Mouse (Mus musculus): ENCODE data around the gene Mad2l1bp. TPM values are rescaled to one million over a fixed set of nuclear protein-coding genes. Genes with fewer than 3 reads are reported as not detected.

Mad2l1bp gene
- polyA plus RNA-seq, 1 experiment from 2014 or later: 21.3 TPM

DNA sequence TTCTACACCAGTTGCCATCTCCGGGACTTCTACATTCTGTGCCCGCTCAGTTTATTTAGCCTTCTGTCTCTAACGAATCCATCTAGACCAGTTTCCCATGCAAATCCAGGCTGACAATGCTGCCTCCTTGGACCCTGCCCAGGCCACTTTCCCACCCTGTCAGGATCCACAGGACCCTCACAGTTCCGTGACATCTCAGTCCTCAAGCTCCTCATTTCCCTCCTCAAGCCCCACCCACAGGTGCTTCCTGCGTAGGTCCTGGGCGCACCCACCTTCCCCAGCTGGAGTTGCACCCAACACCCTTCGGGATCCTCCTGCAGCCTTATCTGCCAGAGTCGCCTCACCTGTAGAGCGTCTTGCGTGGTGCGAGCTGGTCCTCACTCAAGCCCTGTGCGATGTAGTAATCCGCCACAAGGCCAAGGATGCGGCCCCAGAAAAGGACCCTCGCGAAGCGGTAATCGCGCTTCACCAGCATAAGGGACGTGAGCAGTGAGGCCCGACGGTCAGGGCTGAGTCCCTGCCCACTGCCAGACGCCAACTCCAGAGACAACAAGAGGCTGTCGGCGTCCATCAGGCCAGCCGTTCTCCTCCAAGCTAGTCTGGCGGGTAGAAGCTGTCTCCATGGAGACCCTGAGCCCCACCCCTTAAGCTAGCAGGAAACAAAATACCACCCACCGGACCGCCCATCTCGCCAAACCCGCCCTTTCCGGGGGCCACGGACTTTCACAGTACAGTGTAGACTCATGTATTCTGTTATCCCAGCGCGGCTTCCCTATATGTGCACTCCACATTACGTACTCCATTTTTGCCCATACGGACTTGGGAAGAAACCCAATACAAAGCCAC is 9.6 kb downstream of the Mad2l1bp start, which contains the start of gene Rsph9:
TSS of gene Rsph9 (minus strand) at position 639 of the 846 bp plus-strand sequence.
- 5% methylated on average over 37 of the region's 37 CpGs for WGBS
- Histone ChIP-seq H3K27ac (peak within 1 kb of the TSS; percentile 62), H3K27me3 (replicated peaks) (no peaks in the 10 kb centered on the region), H3K4me2 (peak within 1 kb of the TSS; percentile 61), H3K4me1 (peaks cover 14% of the 10 kb centered on the region; the same call in 1 of the 2 replicates), H3K36me3 (replicated peaks) (peaks cover 8% of the 10 kb centered on the region), H3K9me3 (no peaks in the 10 kb centered on the region), H3K4me3 (peak within 1 kb of the TSS; percentile 50), H3K9ac (peak within 1 kb of the TSS; percentile 47)
- ATAC-seq (replicated peaks): peak; percentile 96

DNA sequence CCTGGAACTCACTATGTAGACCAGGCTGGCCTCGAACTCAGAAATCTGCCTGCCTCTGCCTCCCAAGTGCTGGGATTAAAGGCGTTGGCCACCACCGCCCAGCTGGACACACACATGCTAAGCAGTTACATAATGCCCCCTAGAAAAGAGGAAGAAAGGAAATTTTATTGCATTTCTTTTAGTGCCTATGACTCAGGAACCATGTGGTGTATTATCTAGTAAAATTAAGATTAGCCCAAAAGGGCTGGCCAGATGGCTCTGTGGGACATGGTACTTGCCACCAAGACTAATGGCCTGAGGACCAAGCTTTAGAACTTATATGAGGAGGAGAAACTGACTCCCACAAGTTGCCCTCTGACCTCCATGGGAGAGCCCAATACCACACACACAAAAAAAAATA is 13.5 kb downstream of the Mad2l1bp start:
- Histone ChIP-seq H3K9ac (no peak overlapping the region), H3K27ac (no peak overlapping the region), H3K9me3 (no peaks in the 10 kb centered on the region), H3K4me1 (peaks cover 14% of the 10 kb centered on the region; the same call in 1 of the 2 replicates), H3K27me3 (replicated peaks) (no peaks in the 10 kb centered on the region), H3K4me3 (no peak overlapping the region), H3K4me2 (no peak overlapping the region), H3K36me3 (replicated peaks) (no peaks in the 10 kb centered on the region)
- no peak for ATAC-seq (replicated peaks)
- WGBS: 95% methylated on average over 3 of the region's 3 CpGs

DNA sequence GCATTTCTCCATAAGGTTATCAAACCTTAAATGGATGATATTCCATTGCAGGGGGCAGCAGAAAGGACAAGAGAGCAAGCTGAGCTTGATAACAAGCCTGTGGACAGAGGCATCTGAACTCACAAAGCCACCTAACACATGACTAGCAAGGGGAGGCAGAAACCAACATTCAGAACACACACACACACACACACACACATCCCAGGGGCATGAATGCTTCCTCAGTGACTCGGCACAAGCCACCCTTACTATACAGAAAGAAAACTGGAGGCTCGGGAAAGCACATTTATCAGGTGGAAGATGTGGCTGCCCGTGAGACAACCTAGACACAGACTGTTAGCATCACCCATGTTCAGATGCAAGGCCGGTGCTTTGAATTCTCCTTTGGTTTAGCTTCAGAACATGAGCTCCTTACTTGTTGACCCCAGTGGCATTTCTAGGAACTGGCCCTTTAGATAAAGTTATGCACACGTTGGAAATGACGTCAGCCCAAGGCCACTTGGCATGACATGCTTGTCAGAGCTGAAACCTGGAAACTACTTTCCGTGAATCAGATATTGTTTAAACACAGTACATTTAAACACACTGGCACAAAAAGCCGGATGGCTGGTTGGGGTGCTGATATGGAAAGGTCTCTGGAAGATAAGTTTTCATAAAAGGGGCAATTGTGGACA is 14.7 kb downstream of the Mad2l1bp start:
- no peak overlapping the region for H3K27ac ChIP-seq
- H3K9ac ChIP-seq: no peak overlapping the region
- no peak for ATAC-seq (replicated peaks)
- H3K27me3 ChIP-seq (replicated peaks): no peaks in the 10 kb centered on the region
- peaks cover 6% of the 10 kb centered on the region; the same call in 1 of the 2 replicates for H3K4me1 ChIP-seq
- 84% methylated on average over 8 of the region's 8 CpGs for WGBS
- no peaks in the 10 kb centered on the region for H3K9me3 ChIP-seq
- H3K4me3 ChIP-seq: no peak overlapping the region
- no peaks in the 10 kb centered on the region for H3K36me3 ChIP-seq (replicated peaks)
- no peak overlapping the region for H3K4me2 ChIP-seq

DNA sequence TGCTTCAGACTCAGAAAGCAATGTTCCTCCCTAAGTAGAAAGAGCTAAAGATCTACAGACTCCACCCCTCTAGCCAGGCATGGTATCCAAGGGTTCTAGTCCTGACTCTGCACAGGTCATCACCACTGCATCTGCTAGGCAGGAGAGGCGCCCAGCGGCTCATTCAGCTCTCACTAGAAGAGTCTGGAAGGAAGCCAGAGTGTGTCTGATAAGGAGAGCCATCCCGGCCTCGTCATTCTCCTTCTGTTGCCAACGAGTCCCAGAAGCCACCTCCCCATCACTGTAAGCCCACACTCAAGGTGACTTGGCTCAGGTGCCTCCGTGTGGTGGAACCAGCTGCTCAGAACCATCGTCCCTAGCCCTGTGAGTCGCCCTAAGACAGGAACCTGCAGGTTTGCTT is 20.5 kb downstream of the Mad2l1bp start:
- H3K27me3 ChIP-seq (replicated peaks): no peaks in the 10 kb centered on the region
- no peak overlapping the region for H3K27ac ChIP-seq
- ATAC-seq (replicated peaks): no peak
- WGBS: 75% methylated on average over 8 of the region's 8 CpGs
- H3K4me1 ChIP-seq: peaks cover 5% of the 10 kb centered on the region; the same call in 1 of the 2 replicates
- peaks cover 17% of the 10 kb centered on the region for H3K36me3 ChIP-seq (replicated peaks)
- H3K4me2 ChIP-seq: no peak overlapping the region
- H3K9ac ChIP-seq: no peak overlapping the region
- H3K9me3 ChIP-seq: no peaks in the 10 kb centered on the region
- no peak overlapping the region for H3K4me3 ChIP-seq

DNA sequence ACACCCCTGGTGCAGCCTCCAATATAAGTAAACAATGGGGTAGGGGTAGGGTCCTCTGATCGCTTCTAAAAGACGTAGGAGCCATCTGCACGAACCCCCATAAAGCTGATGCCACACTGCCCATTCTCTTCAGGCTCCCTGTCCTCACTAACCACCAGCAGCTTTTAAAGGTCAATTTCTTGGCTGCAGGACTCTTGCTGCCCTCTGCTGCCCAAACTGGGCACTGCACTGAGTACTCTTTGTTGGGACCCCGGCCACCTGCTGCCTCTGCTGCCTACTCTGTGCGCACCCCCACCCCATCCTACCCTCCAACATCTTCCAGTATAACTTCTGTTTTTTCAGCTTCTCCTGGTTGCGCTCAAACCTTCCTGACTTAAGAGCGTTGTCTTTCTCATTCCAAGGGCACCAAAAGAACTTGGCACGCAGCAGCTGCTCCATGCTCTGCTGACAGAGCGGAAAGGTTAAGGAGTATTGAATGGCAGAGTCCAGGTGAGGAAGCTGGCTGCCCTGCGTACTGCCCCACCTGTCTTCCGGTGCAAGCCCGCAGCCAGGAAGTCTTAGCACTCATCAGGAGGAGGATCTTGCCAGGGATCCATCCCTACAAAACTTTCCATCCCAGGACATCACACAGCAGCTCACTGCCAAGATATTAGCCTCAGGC is 21.2 kb downstream of the Mad2l1bp start:
- WGBS: 16% methylated on average over 12 of the region's 12 CpGs
- Histone ChIP-seq H3K27ac (no peak overlapping the region), H3K4me2 (no peak overlapping the region), H3K4me3 (no peak overlapping the region), H3K36me3 (replicated peaks) (peaks cover 17% of the 10 kb centered on the region), H3K9ac (no peak overlapping the region), H3K27me3 (replicated peaks) (no peaks in the 10 kb centered on the region), H3K9me3 (no peaks in the 10 kb centered on the region), H3K4me1 (peaks cover 5% of the 10 kb centered on the region; the same call in 1 of the 2 replicates)
- ATAC-seq (replicated peaks): peak; percentile 59

DNA sequence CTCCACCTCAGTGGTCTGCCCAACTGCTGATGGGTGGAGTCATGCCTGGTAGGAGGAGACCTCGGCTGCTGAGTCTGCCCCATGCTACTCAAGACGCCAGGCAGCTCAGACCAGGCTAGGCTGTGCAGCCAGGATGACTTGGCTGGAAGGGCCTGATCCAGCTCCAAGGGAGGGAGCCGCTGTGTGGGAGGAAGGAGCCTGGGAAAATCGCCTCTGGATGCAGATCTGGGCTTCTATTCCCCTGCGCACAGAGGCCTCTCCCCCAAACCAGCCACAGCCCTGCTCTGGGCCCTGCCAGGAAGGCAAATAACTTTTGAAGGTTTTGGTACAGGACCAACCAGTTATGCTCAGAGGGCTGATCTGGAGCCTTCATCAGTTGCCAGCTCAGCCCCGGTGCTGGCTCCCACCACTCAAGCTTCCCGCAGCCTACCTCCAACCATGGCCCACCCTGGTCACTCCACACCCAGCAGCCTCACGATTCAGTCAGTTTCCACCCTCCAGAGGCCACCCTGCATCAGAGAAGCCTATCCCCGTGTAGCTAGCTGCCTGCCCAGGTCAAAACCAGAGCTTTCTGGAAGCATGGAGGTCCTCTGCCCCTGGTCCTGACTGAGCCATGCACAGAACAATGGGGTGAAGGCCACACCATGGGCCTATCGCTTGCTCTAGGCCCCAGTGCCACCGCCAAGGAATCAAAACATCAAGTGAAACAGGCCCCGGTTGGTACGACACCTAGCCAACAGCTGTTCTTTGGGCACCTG is 23.4 kb downstream of the Mad2l1bp start:
- Histone ChIP-seq H3K36me3 (replicated peaks) (peaks cover 37% of the 10 kb centered on the region), H3K4me2 (no peak overlapping the region), H3K9ac (no peak overlapping the region), H3K4me1 (peaks cover 5% of the 10 kb centered on the region; the same call in 1 of the 2 replicates), H3K27me3 (replicated peaks) (no peaks in the 10 kb centered on the region), H3K9me3 (no peaks in the 10 kb centered on the region), H3K4me3 (no peak overlapping the region), H3K27ac (no peak overlapping the region)
- no peak for ATAC-seq (replicated peaks)
- WGBS: 82% methylated on average over 13 of the region's 13 CpGs

DNA sequence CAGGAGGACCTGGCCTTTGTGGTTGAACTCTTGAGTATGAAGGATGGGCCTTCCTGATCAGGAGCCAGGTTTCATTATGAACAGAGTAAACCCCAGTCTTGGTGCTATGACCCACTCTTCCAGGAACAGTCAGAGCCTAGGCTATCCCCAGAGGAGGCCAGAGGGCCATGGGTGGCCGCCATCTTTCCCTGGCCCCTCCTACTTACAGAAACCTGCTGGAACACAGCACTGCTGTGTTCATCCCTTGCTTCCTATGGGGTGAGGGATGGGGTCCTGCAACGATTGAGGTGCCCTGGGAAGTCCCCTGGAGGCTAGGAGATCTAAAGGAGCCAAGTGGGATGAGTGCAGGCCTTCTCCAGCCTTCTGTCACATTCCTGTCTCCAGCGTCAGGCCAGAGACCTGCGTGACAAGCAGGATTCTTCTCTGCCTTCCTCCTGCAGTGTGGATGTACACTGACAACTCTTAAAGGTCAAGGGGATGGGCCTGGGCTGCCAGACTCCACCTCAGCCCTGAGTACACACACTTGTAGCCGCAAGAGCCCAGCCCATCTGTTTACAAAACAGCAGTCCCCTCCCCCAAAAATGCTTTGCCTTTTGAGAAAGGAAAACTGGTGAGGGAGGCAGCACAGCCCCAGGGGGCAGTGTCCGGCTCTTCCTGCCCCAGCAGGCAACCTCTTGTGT is 25.4 kb downstream of the Mad2l1bp start:
- Histone ChIP-seq H3K27me3 (replicated peaks) (no peaks in the 10 kb centered on the region), H3K4me2 (no peak overlapping the region), H3K36me3 (replicated peaks) (peaks cover 55% of the 10 kb centered on the region), H3K9ac (no peak overlapping the region), H3K4me1 (peaks cover 5% of the 10 kb centered on the region; the same call in 1 of the 2 replicates), H3K27ac (no peak overlapping the region), H3K4me3 (no peak overlapping the region), H3K9me3 (no peaks in the 10 kb centered on the region)
- WGBS: 84% methylated on average over 6 of the region's 6 CpGs
- no peak for ATAC-seq (replicated peaks)

DNA sequence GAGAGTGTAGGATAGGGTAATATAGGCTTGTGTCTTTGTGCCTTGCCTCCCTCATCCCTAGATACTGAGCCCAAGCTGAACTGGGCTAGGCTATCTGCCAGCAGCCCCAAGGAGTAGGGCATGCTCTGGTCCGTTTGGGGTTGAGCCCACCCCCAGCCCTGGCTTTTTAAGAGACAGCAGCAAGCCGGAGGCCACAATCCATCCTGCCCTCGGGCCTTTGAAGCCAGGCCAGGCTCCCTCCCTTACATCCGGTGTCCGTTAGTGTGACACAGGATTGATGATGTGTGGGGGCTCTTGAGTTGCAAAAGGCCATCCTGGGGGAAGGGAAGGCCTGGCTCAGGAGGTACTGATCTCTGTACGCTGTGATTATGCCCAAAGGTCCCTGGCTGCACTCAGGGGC is 26.7 kb downstream of the Mad2l1bp start:
- Histone ChIP-seq H3K9me3 (no peaks in the 10 kb centered on the region), H3K27ac (no peak overlapping the region), H3K4me2 (no peak overlapping the region), H3K9ac (no peak overlapping the region), H3K4me1 (no peaks in the 10 kb centered on the region), H3K27me3 (replicated peaks) (no peaks in the 10 kb centered on the region), H3K4me3 (no peak overlapping the region), H3K36me3 (replicated peaks) (peaks cover 65% of the 10 kb centered on the region)
- whole genome bisulfite sequencing: 89% methylated on average over 6 of the region's 6 CpGs
- ATAC-seq (replicated peaks): no peak

DNA sequence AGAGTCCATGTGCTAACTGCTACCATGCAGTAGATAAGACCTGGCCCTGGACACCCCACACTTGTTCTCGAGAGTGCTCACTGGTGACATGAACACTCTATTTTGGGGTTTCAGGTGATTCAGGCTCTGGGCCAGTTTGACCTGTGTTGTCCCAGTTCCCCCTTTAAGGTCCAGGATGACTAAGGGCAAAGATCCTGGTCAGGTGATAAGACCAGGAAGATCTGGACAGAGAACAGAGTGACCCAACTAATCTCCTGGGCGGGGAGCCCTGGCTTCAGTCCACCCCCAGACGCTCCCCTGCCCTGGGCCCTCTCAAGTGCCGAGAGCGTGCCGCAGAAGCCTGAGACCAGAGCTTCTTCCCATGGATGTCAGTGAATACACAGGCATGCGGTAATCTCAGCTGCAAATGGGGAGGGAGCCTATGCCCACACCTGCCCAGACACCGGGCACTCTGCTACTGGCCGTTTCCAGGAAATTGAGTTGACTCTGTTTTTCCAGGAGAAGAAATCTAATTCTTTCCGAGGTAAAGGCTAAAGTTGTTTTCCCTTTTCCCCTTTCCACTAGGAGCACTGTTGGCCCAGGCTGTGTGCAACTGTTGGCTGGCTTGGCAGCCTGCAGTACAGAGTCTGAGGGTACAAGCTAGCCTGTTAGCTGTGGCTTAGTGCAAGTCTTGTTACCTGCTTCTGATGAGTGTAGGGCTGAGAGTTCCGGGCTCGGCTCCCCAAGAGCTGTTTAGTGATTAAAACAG is 29.2 kb downstream of the Mad2l1bp start:
- Histone ChIP-seq H3K9ac (no peak overlapping the region), H3K4me1 (no peaks in the 10 kb centered on the region), H3K4me2 (no peak overlapping the region), H3K27me3 (replicated peaks) (no peaks in the 10 kb centered on the region), H3K27ac (no peak overlapping the region), H3K9me3 (no peaks in the 10 kb centered on the region), H3K36me3 (replicated peaks) (peaks cover 69% of the 10 kb centered on the region), H3K4me3 (no peak overlapping the region)
- no peak for ATAC-seq (replicated peaks)
- WGBS: 92% methylated on average over 12 of the region's 12 CpGs

DNA sequence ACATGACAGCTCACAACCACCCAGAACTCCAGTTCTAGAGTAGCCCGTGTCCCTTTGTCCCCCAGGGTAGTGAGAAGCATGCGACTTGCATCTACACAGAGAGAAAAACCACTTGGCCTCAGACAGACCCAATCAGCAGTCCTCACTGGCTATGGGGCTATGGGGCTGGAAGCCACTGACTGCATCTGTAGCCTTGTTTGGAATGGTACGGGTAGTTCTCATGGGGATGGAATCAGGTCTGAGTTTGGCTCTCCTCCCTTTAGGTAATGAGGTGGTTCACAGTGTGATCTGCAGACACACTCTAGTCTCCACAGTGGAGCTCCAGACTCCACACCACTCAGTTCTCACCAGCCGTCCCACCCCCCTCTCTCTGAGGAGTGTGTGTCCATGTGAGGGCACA is 30.1 kb downstream of the Mad2l1bp start:
- Histone ChIP-seq H3K9me3 (no peaks in the 10 kb centered on the region), H3K4me2 (no peak overlapping the region), H3K27ac (no peak overlapping the region), H3K4me3 (no peak overlapping the region), H3K9ac (no peak overlapping the region), H3K36me3 (replicated peaks) (peaks cover 62% of the 10 kb centered on the region), H3K4me1 (no peaks in the 10 kb centered on the region), H3K27me3 (replicated peaks) (no peaks in the 10 kb centered on the region)
- ATAC-seq (replicated peaks): no peak
- WGBS: 94% methylated on average over 4 of the region's 4 CpGs

DNA sequence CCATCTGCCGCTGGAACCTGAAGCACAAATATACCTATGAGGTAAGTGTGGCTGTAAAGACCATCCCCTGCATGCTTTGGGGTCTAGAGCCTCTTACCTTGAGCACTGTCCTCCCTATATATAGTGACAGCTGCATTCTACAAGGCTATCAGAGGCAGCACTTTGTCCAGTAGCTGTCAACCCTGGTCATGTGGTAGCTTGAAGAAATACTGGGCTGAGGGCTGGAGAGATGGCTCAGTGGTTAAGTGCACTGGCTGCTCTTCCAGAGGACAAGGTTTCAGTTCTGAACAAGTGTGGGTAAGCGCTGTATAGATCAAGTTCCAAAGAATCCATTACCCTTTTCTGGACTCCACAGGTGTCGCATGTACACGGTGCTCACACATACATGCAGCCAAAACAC is 30.6 kb downstream of the Mad2l1bp start:
- H3K9me3 ChIP-seq: no peaks in the 10 kb centered on the region
- peaks cover 61% of the 10 kb centered on the region for H3K36me3 ChIP-seq (replicated peaks)
- no peak overlapping the region for H3K4me3 ChIP-seq
- no peak overlapping the region for H3K9ac ChIP-seq
- H3K4me1 ChIP-seq: no peaks in the 10 kb centered on the region
- ATAC-seq (replicated peaks): no peak
- H3K27me3 ChIP-seq (replicated peaks): no peaks in the 10 kb centered on the region
- 97% methylated on average over 4 of the region's 4 CpGs for WGBS
- no peak overlapping the region for H3K27ac ChIP-seq
- H3K4me2 ChIP-seq: no peak overlapping the region
